Mouse (Mus musculus) retina, embryonic 14.5 days (tissue): ENCODE results near the gene H2-DMa.
A peak's percentile ranks its signal among the peaks of the same experiment; 100 is the strongest.
"Not testable (repeated sequence)": the region's sequence is repeated elsewhere in the genome, so short reads cannot be mapped to it uniquely, and the experiment has no call there.

Source experiments
- DNase-seq: peaks from one replicate; pipeline ENCODE4 v3.0.0-alpha.2; 2015; ENCODE audit warnings: low spot score

H2-DMa gene

GRCm38 (mm10) chr17:34126826-34127420 is 7.6 kb downstream of the H2-DMa start:
- DNase-seq, result no peak

- no peak for DNase-seq
Observed at GRCm38 (mm10) chr17:34127475-34127874, 8.1 kb downstream of the H2-DMa start.

- no peak for DNase-seq
Observed at GRCm38 (mm10) chr17:34128264-34128937, 9.1 kb downstream of the H2-DMa start.

DNA sequence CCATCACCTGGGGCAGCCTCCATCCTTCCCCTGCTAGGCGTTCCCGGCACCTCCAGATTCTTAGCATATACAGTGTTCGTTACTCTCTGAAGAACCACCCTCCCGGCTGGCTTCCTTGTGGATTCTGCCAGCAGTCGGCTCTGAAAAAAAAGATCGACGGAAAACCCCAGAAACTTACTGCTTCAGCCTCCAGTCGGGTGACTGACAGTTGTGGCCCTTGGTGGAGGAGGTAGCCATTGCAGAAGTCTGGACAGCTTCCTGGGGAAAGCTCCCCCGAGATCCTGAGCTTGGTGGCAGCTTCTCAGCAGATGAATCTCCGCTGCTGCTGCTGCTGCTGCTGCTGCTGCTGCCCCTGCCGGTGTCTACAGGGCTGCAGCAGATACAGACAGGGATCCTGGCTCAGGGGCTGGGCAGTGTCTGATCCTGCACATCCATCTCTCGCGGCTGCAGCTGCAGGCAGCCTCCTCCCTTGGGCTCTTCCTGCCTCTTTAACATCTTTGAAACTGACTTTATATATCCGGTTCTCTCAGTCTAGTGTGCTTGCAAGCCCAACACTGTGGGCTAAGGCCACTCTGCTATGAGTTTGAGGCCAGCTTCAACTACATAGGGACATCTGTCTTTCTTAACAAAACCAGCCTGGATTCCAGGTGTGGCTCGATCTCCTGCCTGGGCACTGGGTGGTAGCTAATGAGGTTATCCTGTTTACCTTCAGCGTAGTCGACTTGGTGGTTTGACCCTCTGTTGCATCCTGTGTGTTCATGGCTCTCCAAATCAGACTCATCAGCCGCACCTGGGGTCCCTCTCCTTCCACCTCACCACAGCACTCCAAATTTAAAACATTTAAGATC is 9.8 kb downstream of the H2-DMa start:
- DNase-seq, result no peak

GRCm38 (mm10) chr17:34130073-34130947 is 11.0 kb downstream of the H2-DMa start:
- DNase-seq, result no peak

- DNase-seq, result no peak
Observed at GRCm38 (mm10) chr17:34131911-34132310, 12.6 kb downstream of the H2-DMa start.

DNA sequence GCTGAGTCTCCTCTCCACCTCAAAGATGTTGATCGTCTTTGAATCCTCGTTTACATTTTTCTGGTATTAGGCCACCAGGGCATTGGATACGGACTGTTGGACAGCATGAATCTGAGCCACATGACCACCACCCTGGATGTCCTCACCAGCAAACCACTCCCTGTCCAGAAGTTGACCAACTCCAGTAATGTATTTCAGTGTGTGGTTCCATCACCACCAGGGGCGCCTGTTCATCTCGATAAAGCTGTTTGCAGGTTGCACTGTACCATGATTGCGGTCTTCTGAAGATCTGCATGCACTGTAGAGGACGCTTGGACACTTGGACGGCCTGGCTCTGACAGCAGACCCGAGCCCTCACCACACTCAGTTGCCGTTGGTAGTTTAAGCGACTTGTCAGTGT is 13.9 kb downstream of the H2-DMa start:
- DNase-seq, result no peak

DNA sequence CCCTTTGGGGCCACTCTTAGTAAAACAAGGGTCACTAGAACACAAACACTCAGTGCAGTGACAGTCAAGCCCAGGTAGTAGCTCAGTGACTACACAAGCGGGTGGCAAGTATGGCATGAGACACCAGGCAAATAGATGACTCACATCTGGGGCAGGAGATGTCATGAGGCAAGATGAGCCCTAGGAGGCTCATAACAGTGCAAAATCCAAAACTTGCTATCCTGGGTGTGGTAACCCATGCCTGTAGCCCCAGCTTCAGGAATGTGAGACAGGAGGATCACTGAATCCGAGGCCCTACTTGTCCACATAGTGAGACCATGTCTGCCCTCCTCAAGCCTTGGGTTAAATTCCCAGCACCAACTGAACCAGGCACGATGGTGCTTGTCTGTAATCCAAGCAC is 15.1 kb downstream of the H2-DMa start:
- no peak for DNase-seq

GRCm38 (mm10) chr17:34135297-34136224 is 16.2 kb downstream of the H2-DMa start:
- DNase-seq, result peak; percentile 100

DNA sequence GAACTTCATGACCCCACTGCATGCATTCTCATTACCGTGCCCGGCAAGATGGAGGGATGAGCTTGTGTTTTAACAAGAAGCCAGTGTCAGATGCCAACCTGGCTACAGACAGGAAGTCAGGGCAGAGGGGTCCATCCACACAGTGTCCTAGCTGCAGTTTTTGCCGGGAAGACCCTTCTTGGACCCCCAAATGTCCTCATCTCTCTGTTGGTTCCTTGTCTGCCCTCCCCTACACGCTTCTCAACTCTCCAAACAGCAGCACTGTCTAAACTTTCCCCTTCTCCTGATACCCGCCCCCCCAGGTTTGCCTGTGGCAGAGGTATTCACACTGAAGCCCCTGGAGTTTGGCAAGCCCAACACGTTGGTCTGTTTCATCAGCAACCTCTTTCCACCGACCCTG is 18.3 kb downstream of the H2-DMa start:
- no peak for DNase-seq

GRCm38 (mm10) chr17:34138655-34139054 is 19.3 kb downstream of the H2-DMa start:
- no peak for DNase-seq

- peak; percentile 61 for DNase-seq
Observed at GRCm38 (mm10) chr17:34139416-34139815, 20.1 kb downstream of the H2-DMa start.

- no peak for DNase-seq
Observed at GRCm38 (mm10) chr17:34140240-34140639, 20.9 kb downstream of the H2-DMa start.

GRCm38 (mm10) chr17:34141448-34141847 is 22.1 kb downstream of the H2-DMa start:
- DNase-seq, result no peak

GRCm38 (mm10) chr17:34142456-34143010 is 23.2 kb downstream of the H2-DMa start:
- DNase-seq, result no peak

DNA sequence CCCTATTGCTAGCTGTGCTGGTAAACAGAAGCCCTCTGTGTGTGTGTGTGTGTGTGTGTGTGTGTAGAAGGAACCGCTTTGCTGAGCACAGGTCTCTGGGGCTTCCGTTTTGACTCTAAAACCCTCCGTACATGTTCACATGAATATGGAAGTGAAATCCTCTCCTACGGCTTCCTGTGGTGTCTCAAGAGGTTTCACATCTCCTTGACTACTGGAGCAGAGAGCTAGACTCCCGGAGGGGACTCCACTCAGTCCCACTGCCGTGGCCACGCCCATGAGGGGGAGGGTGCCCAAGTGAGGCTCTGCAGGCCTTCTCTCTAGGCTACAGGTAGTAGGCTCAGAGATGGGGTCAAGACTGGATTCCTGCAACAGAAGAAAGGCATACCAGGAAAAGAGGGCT is 23.7 kb downstream of the H2-DMa start, which contains the start of gene H2-DMb2:
Gene H2-DMb2, plus strand, starts transcription at position 275 of the 400 bp plus-strand sequence.
- peak; percentile 23 for DNase-seq

GRCm38 (mm10) chr17:34143461-34143860 is 24.1 kb downstream of the H2-DMa start:
- DNase-seq, result no peak

DNA sequence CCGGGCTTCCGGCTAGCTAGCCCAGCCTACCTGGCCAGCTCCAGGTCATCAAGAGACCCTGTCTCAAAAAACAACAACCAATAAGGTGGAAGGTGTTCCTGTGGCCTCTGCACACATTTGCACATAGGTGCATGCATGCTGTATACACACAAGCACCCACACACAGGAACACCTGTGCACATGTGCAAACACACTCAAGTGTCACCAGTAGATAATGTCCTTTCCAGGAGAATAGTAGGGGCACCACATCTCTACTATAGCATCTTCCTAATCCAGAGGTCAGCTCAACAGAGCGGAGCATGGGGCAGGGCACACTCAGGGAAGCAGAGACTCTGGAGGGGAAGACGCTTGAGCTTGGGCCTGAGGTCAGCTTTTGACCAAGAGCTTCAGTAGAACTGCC is 24.9 kb downstream of the H2-DMa start:
- not testable (repeated sequence) for DNase-seq

- DNase-seq, result no peak
Observed at GRCm38 (mm10) chr17:34144960-34145371, 25.6 kb downstream of the H2-DMa start.

DNA sequence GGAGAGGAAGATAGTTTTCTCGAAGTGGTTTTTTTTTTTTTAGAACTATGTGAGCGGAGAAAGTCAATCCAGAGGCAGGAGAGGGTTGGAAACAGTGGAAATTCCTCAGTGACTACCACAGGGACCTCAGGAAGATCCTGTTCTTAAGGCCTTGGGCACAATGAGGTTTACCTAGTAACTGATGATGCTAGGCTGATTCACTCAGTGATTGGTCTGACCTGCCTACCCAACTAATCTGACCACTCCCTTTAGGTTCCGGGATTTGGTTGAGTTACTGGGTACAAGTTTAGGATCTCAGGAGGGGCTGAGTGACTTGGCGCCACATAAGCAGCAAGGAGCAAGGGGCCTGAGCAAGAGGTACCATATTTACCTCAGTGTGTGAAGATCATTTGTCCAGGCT is 33.6 kb downstream of the H2-DMa start, which contains the start of gene H2-DMb1:
Gene H2-DMb1, plus strand, starts transcription at position 150 of the 400 bp plus-strand sequence.
- DNase-seq, result peak; percentile 55
